Mouse (Mus musculus) lung, postnatal 0 days (tissue): Measurements from ENCODE around the gene Fars2. TPM values are rescaled to one million over a fixed set of nuclear protein-coding genes. Genes with fewer than 3 reads are reported as not detected.

Experiments
- ATAC-seq: fragments of 200-750 bp; cut with Nextera tagmentation; 2 replicates; pipeline ENCODE4 v1.8.0; 2017; ENCODE audit warnings: moderate library complexity
- DNase-seq: peaks from one replicate; pipeline ENCODE4 v3.0.0-alpha.2; 2016; ENCODE audit warnings: low spot score
- H3K27ac ChIP-seq: fragments of 300-500 bp; sonication (generic); 2 replicates; pipeline ENCODE4 v1.5.1; 2014; ENCODE audit warnings: antibody characterized with exemption, mild to moderate bottlenecking, low read length, mixed read lengths
- H3K27me3 ChIP-seq: fragments of 300-500 bp; sonication (generic); replicated peaks from 2 replicates; pipeline ENCODE4 v1.6.1; 2014; ENCODE audit warnings: low read length, mixed read lengths; ENCODE audit not compliant: insufficient read depth
- H3K36me3 ChIP-seq: fragments of 300-500 bp; sonication (generic); 2 replicates; pipeline ENCODE4 v1.6.1; 2014; ENCODE audit warnings: low read length, mixed read lengths; ENCODE audit not compliant: insufficient read depth
- H3K4me1 ChIP-seq: fragments of 300-500 bp; sonication (generic); 2 replicates; pipeline ENCODE4 v1.6.1; 2014; ENCODE audit warnings: antibody characterized with exemption, low read depth, low read length, mixed read lengths; ENCODE audit not compliant: insufficient read depth
- H3K4me2 ChIP-seq: fragments of 300-500 bp; sonication (generic); replicated peaks from 2 replicates; pipeline ENCODE4 v1.6.1; 2014; ENCODE audit warnings: low read depth, mild to moderate bottlenecking, low read length, moderate library complexity, mixed read lengths
- H3K4me3 ChIP-seq: fragments of 300-500 bp; sonication (generic); 2 replicates; pipeline ENCODE4 v1.5.1; 2014; ENCODE audit warnings: low read depth, low read length
- H3K9ac ChIP-seq: fragments of 300-500 bp; sonication (generic); replicated peaks from 2 replicates; pipeline ENCODE4 v1.6.1; 2014; ENCODE audit warnings: low read depth, mild to moderate bottlenecking
- H3K9me3 ChIP-seq: fragments of 300-500 bp; sonication (generic); 2 replicates; pipeline ENCODE4 v1.6.1; 2016; ENCODE audit warnings: low read length, mixed read lengths
- CTCF ChIP-seq: IDR thresholded peaks from 2 replicates; pipeline ENCODE4 v1.5.1; 2016; ENCODE audit warnings: antibody characterized with exemption, mild to moderate bottlenecking
- EP300 ChIP-seq: IDR thresholded peaks from 2 replicates; pipeline ENCODE4 v1.6.1; 2016; ENCODE audit warnings: antibody characterized with exemption, mild to moderate bottlenecking, control low read depth
- WGBS: fragments of 180-500 bp; shearing (Covaris S2); extraction: QIAGEN DNeasy Blood & Tissue Kit; methylation state at CpG from one replicate; pipeline ENCODE4 v1.1.7; 2014; 5-methylcytosine and 5-hydroxymethylcytosine counted together
- polyA plus RNA-seq: library from polyadenylated mRNA; unstranded; fragments of >200 nt; fragmentation: Nextera tagmentation; extraction: Ambion mirVana; gene quantifications from 2 replicates; pipeline ENCODE4 v1.2.1, GENCODE M21; 2015

Fars2 gene
- polyA plus RNA-seq: 32.9 and 33.2 TPM in 2 replicates

GRCm38 (mm10) chr13:36117143-36118014, at the start of gene Fars2, which contains the start of gene Lyrm4:
Gene Fars2, plus strand, starts transcription at chr13:36117412.
Gene Lyrm4, minus strand, starts transcription at chr13:36117526.
- no peaks in the 10 kb centered on the region for H3K4me1 ChIP-seq
- no peak; the same call in 1 of the 2 replicates for TF ChIP-seq EP300
- TF ChIP-seq CTCF: peak; percentile 52
- H3K36me3 ChIP-seq: no peaks in the 10 kb centered on the region

GRCm38 (mm10) chr13:36074484-36074883, 42.7 kb upstream of the Fars2 start:
- DNase-seq (peak; percentile 19), ATAC-seq (no peak)
- Histone ChIP-seq H3K9me3 (no peaks in the 10 kb centered on the region), H3K9ac (no peak overlapping the region), H3K36me3 (no peaks in the 10 kb centered on the region), H3K27me3 (no peaks in the 10 kb centered on the region), H3K4me2 (no peak overlapping the region), H3K4me1 (no peaks in the 10 kb centered on the region), H3K27ac (no peak overlapping the region), H3K4me3 (no peak overlapping the region)
- 78% methylated on average over 3 of the region's 3 CpGs for WGBS
- TF ChIP-seq CTCF (no peak), EP300 (no peak)

More at GRCm38 (mm10) chr13:36117143-36118014, at the start of gene Fars2, which contains the start of gene Lyrm4:
- under 1% methylated on average over 65 of the region's 75 CpGs for WGBS
- Histone ChIP-seq H3K27me3 (no peaks in the 10 kb centered on the region), H3K9me3 (no peaks in the 10 kb centered on the region), H3K4me3 (peak within 1 kb of the TSS; percentile 79), H3K9ac (peak within 1 kb of the TSS; percentile 54), H3K4me2 (peak within 1 kb of the TSS; percentile 65), H3K27ac (peak within 1 kb of the TSS; percentile 91)
- peak; percentile 98 for ATAC-seq
- peak; percentile 99 for DNase-seq

DNA sequence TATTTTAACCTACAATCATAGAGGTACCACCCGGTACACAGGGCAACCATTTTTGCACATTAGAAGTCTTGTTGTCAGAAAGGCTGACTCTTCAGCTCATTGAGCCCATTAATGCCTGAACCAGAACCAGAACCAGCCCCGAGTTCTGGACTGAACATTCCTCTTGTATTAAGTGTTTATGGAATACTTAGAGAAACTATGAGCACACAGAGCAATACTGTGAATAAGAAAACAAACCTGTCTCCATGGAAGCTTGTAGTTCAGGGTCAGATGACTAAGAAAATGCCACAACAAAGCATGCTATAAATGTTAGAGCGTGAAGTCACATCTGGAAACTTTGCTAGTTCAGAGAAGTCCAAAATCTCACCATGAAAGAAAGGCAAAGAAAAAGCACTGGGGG, 35.6 kb upstream of the Fars2 start:
- H3K27ac ChIP-seq: no peak overlapping the region
- TF ChIP-seq EP300 (no peak), CTCF (no peak)
- H3K4me1 ChIP-seq: no peaks in the 10 kb centered on the region
- no peaks in the 10 kb centered on the region for H3K9me3 ChIP-seq
- WGBS: 90% methylated on average over 3 of the region's 3 CpGs
- H3K4me3 ChIP-seq: no peak overlapping the region
- H3K27me3 ChIP-seq: no peaks in the 10 kb centered on the region
- DNase-seq: no peak
- no peaks in the 10 kb centered on the region for H3K36me3 ChIP-seq
- no peak overlapping the region for H3K4me2 ChIP-seq
- H3K9ac ChIP-seq: no peak overlapping the region
- ATAC-seq: no peak

- Histone ChIP-seq H3K27me3 (no peaks in the 10 kb centered on the region), H3K36me3 (no peaks in the 10 kb centered on the region), H3K4me3 (no peak overlapping the region), H3K4me1 (no peaks in the 10 kb centered on the region), H3K4me2 (no peak overlapping the region), H3K9me3 (no peaks in the 10 kb centered on the region), H3K27ac (no peak overlapping the region), H3K9ac (no peak overlapping the region)
- DNase-seq (no peak), ATAC-seq (no peak)
- WGBS: 91% methylated on average over 3 of the region's 3 CpGs
- no peak for TF ChIP-seq EP300
- TF ChIP-seq CTCF: no peak
Measured at GRCm38 (mm10) chr13:36084701-36085100, 32.5 kb upstream of the Fars2 start.

DNA sequence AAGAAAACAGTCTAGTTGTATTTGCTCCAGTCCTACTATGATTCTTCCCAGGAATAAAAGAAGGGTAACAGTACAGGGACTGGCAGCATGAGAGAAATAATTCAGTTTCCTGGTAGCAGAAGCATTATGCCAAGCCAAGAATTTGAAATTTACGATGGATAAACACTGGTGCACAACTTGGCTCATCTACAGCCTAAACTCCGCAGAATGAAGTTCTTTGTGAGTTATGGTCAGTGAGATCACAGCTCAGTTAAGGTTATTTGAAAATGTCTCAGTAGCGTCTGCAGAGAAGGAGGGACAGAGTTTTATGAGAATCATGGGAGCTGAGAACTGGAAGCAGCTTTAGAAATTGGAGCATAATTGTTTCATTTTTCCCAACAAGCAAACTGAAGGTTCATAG, 31.2 kb upstream of the Fars2 start:
- Histone ChIP-seq H3K27me3 (no peaks in the 10 kb centered on the region), H3K4me3 (no peak overlapping the region), H3K36me3 (no peaks in the 10 kb centered on the region), H3K4me2 (no peak overlapping the region), H3K9ac (no peak overlapping the region), H3K27ac (no peak overlapping the region), H3K9me3 (no peaks in the 10 kb centered on the region), H3K4me1 (no peaks in the 10 kb centered on the region)
- ATAC-seq: no peak
- TF ChIP-seq EP300: no peak
- no peak for TF ChIP-seq CTCF
- no peak for DNase-seq
- WGBS: 59% methylated on average over 3 of the region's 3 CpGs

- H3K4me3 ChIP-seq: no peak overlapping the region
- H3K36me3 ChIP-seq: no peaks in the 10 kb centered on the region
- no peaks in the 10 kb centered on the region for H3K9me3 ChIP-seq
- H3K4me2 ChIP-seq: no peak overlapping the region
- no peak overlapping the region for H3K27ac ChIP-seq
- no peaks in the 10 kb centered on the region for H3K4me1 ChIP-seq
- ATAC-seq (peak; percentile 88), DNase-seq (peak; percentile 55)
- 82% methylated on average over 5 of the region's 5 CpGs for WGBS
- TF ChIP-seq CTCF: no peak
- 0 out of 2 replicates have a peak, but pooled peaks have one; percentile 8 for TF ChIP-seq EP300
- no peaks in the 10 kb centered on the region for H3K27me3 ChIP-seq
- H3K9ac ChIP-seq: no peak overlapping the region
Measured at GRCm38 (mm10) chr13:36086608-36087391, 30.4 kb upstream of the Fars2 start.
